Mouse (Mus musculus) kidney, adult 2 months (tissue): ENCODE data around the gene Tsen34. TPM values are rescaled to one million over a fixed set of nuclear protein-coding genes. Genes with fewer than 3 reads are reported as not detected.

Source experiments
- DNase-seq: peaks from one replicate; pipeline ENCODE4 v3.0.0; 2021
- H3K27ac ChIP-seq: fragments of 200-500 bp; 2 replicates; pipeline ENCODE4 v1.5.1; 2012; ENCODE audit warnings: low read depth, low read length, control low read depth, inconsistent platforms; ENCODE audit not compliant: insufficient read depth
- H3K27me3 ChIP-seq: fragments of 200-500 bp; replicated peaks from 2 replicates; pipeline ENCODE4 v1.6.1; 2012; ENCODE audit warnings: mild to moderate bottlenecking, moderate library complexity, low read length, inconsistent platforms; ENCODE audit not compliant: control insufficient read depth, insufficient read depth
- H3K36me3 ChIP-seq: fragments of 200-500 bp; 2 replicates; pipeline ENCODE4 v1.6.1; 2012; ENCODE audit warnings: mild to moderate bottlenecking, moderate library complexity, low read length, inconsistent platforms; ENCODE audit not compliant: control insufficient read depth, insufficient read depth
- H3K4me1 ChIP-seq: fragments of 200-500 bp; 2 replicates; pipeline ENCODE4 v1.6.1; 2011; ENCODE audit warnings: low read length; ENCODE audit not compliant: control insufficient read depth, insufficient read depth
- H3K4me3 ChIP-seq: fragments of 200-500 bp; 2 replicates; pipeline ENCODE4 v1.5.1; 2011; ENCODE audit warnings: mild to moderate bottlenecking, low read depth, low read length, control low read depth; ENCODE audit not compliant: insufficient read depth
- CTCF ChIP-seq: fragments of 200-500 bp; conservative IDR thresholded peaks from 2 replicates; pipeline ENCODE4 v1.5.1; 2011; ENCODE audit warnings: low read depth, mild to moderate bottlenecking, control low read depth, low read length, moderate library complexity, mixed read lengths; ENCODE audit not compliant: insufficient read depth, insufficient read length
- POLR2A ChIP-seq: fragments of 200-500 bp; IDR thresholded peaks from one replicate; pipeline ENCODE4 v1.6.1; 2011; ENCODE audit warnings: low read depth, low read length, control low read depth
- WGBS: fragments of 180-500 bp; shearing (Covaris S2); methylation state at CpG from one replicate; pipeline ENCODE4 v1.1.7; 2018; 5-methylcytosine and 5-hydroxymethylcytosine counted together
- polyA plus RNA-seq: library from polyadenylated mRNA; depleted of rRNA; stranded (reverse); fragments of >200 nt; gene quantifications from 2 replicates; pipeline ENCODE4 v1.2.3, GENCODE M21; 2012

Gene Tsen34
- polyA plus RNA-seq, 1 experiment, result 88.2 TPM

DNA sequence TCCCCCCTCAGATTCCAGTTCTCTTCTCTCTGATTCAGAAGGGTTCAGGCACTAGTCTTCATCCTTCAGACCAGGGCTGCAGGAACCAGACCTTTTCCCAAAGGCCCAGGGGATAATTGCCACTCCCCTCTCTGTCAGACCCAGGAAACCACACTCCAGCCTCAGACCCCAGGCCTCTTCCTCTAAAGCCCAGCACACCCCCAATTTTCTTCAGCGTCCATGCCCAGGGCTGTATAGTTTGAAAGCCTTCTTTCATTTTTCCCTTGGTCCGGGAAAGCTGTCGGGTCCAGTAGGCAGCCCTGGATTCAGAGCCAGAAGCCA lies 17.5 kb upstream of the Tsen34 start:
- 80% methylated on average over 3 of the region's 3 CpGs for WGBS
- Histone ChIP-seq H3K27me3 (no peaks in the 10 kb centered on the region), H3K36me3 (no peaks in the 10 kb centered on the region), H3K4me3 (no peak overlapping the region), H3K27ac (no peak overlapping the region), H3K4me1 (no peaks in the 10 kb centered on the region)
- TF ChIP-seq POLR2A (no peak), CTCF (no peak)
- DNase-seq, result no peak

DNA sequence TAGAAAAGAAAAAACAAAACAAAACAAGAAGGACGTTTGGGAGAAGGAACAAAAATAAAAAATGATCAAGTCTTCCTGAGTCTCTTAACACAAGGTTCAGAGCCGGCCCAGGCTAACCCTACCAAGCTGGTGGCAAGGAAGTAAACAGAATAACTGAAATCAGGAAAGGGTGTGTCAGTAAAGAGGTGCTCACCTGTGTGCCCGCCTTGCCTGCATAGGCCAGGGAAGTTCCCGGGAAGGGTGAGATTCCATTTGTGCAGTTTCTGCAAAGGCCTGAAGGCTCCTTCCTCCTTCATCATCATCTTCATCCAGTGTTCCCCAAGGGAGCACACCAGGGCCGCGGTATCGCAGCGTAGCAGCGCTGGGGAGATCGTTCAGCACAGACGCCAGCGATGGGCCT lies 16.3 kb upstream of the Tsen34 start:
- no peak overlapping the region for H3K27ac ChIP-seq
- no peak for DNase-seq
- H3K4me1 ChIP-seq, result no peaks in the 10 kb centered on the region
- 85% methylated on average over 12 of the region's 12 CpGs for WGBS
- H3K4me3 ChIP-seq, result no peak overlapping the region
- TF ChIP-seq POLR2A, result no peak
- no peak for TF ChIP-seq CTCF
- H3K36me3 ChIP-seq, result no peaks in the 10 kb centered on the region
- H3K27me3 ChIP-seq, result no peaks in the 10 kb centered on the region

DNA sequence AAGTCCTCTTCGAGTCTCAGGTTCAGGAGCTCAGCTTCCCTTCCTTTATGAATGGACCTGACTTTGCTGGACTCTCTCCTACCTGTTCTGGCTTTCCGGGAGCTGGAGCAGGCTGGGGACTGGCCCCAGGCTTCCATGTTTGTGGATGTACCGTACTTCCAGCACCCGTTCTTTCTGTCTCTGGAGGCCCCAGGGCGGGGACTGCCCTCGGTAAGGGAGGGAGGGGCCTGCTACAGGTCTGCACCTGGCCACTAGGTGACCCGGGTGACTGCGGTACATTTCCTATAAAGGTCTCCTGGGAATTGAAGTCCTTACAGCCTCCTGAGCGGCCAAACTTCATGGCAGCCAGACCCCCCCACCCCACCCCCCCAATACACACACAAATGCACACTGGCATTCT lies 15.3 kb upstream of the Tsen34 start, which contains the start of gene Tmc4:
Tmc4 (minus strand) TSS at position 212 of the 400 bp plus-strand sequence.
- 46% methylated on average over 9 of the region's 9 CpGs for WGBS

DNA sequence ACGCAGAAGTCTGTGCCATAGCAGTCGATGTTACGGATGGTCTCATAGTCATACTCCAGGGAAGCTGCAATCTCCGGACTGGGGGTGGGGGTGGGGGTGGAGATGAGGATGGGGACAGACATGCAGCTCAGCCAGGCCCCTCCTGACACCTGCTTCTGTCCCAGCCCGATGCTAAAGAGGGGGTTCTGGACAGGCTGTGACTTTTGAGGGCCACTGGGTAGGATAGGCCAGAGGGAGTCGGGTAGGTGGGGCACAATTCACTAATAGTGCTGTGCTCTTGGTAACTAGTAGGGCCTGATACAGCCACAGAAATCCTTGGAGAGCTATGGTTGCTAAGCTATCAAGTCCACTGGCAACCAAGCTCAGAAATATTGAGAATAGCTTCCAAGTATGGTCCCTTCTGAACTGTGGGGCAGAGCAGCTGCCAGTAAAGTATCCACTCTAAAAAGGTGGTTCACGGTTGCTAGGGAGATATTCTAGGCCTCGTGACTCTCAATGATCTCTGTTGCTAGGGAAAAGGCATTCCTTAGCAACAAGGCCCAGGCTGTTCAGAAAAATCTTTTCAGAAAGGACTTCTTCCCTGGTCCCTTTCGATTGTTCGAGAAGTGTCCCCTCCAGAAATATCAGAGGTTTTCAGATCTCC lies 8.6 kb upstream of the Tsen34 start:
- H3K4me1 ChIP-seq, result no peaks in the 10 kb centered on the region
- H3K27me3 ChIP-seq, result no peaks in the 10 kb centered on the region
- H3K27ac ChIP-seq, result no peak overlapping the region
- WGBS, result 88% methylated on average over 10 of the region's 10 CpGs
- H3K4me3 ChIP-seq, result no peak overlapping the region
- DNase-seq, result no peak
- H3K36me3 ChIP-seq, result peaks cover 2% of the 10 kb centered on the region; the same call in 1 of the 2 replicates
- TF ChIP-seq POLR2A (no peak), CTCF (no peak)

More for the DNA sequence above, 15.3 kb upstream of the Tsen34 start, which contains the start of gene Tmc4:
- Histone ChIP-seq H3K27ac (0 out of 2 replicates have a peak within 1 kb of the TSS, but pooled peaks have one; percentile 52), H3K4me3 (peak within 1 kb of the TSS; percentile 46), H3K36me3 (no peaks in the 10 kb centered on the region), H3K4me1 (no peaks in the 10 kb centered on the region), H3K27me3 (no peaks in the 10 kb centered on the region)
- TF ChIP-seq POLR2A (no peak), CTCF (no peak; the same call in 1 of the 2 replicates)
- peak; percentile 69 for DNase-seq

DNA sequence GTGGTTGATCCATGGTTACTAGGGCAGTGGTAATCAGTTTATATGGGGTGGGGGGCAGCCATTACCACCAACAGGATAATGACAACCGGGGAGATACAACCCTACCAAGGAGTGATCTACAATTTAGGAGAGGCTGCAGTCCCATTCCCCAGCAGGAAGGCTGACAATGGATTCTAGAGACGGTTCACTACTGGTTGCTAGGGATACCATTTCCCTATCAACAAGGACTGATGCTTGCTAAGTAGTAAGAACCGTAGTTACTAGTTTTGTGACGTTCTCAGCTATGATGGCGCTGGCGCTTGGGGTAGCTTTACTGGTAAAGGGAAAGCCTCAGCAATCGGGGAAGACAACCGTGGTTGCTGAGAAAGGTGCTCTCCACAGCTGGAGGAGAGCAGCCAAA lies 8.0 kb upstream of the Tsen34 start:
- no peaks in the 10 kb centered on the region for H3K4me1 ChIP-seq
- no peak overlapping the region for H3K27ac ChIP-seq
- no peak overlapping the region for H3K4me3 ChIP-seq
- peaks cover 2% of the 10 kb centered on the region; the same call in 1 of the 2 replicates for H3K36me3 ChIP-seq
- H3K27me3 ChIP-seq, result no peaks in the 10 kb centered on the region
- DNase-seq, result no peak
- TF ChIP-seq POLR2A (no peak), CTCF (no peak)
- WGBS, result 91% methylated on average over 8 of the region's 8 CpGs

DNA sequence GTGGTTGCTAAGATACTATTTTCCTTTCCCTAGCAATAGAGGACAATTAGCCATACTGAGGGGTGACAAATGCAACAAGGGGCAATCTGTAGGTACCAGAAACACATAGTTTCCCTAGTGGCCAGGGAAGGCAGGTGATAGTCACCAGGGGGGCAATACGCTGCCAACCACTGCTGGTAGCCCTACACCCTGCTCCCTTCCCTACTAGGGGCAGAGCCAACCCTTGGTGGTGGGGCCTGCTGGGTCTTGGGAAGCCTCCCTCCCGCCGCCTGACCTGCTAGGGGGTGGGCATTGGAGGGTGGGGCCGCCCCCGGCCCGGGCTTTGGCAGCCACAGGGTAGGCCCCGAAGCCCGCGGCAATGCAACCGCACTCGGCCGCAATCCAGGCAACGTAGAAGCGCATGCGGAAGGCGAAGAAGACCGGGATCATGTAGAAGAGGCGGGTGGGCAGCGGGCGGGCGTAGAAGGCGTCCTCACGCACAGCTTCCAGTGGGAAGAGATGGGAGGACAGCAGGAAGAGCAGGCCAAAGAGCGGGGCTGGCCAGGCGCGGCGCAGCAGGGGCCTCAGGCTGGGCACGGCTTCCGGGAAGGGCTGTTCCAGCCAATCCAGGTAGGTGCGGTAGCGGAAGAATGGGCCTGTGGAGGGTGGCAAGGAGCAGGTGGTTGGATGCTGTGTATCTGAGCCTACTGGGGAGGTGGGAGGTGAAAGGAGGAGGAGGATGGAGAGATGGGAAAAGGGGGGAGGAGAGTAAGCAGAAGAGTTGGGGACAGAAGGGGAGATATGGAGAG lies 7.1 kb upstream of the Tsen34 start:
- Histone ChIP-seq H3K27ac (no peak overlapping the region), H3K4me1 (no peaks in the 10 kb centered on the region), H3K4me3 (no peak overlapping the region), H3K27me3 (no peaks in the 10 kb centered on the region), H3K36me3 (peaks cover 2% of the 10 kb centered on the region; the same call in 1 of the 2 replicates)
- TF ChIP-seq POLR2A (no peak), CTCF (no peak)
- DNase-seq, result no peak
- WGBS, result 87% methylated on average over 31 of the region's 31 CpGs

DNA sequence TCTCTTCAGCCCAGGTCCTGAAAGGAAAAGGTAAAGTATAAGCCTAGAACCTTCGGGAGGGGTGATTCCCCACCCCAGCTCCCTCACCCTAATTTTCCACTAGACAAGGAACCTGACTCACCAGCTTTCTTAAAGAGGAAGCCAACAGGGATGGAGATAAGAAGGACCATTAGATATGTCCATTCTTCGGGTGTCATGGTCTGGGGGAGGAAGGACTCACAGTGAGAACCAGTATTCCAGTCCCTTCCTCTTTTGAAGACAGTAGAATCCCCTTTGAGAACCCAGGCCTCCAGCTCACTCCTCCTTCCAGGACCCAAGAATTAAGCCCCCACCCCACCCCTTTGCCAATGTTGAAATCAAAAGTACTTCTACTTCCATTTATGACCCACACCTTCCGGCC lies 744 bp upstream of the Tsen34 start:
- no peak for TF ChIP-seq POLR2A
- 27% methylated on average over 3 of the region's 3 CpGs for whole genome bisulfite sequencing

More for the DNA sequence above, 744 bp upstream of the Tsen34 start:
- no peaks in the 10 kb centered on the region for H3K27me3 ChIP-seq
- H3K36me3 ChIP-seq, result no peaks in the 10 kb centered on the region
- no peak overlapping the region for H3K27ac ChIP-seq
- no peak for DNase-seq
- peak overlapping the region; percentile 64 for H3K4me3 ChIP-seq
- no peaks in the 10 kb centered on the region; the same call in 1 of the 2 replicates for H3K4me1 ChIP-seq
